Comparison of ENCODE assay signal across 17 mouse cellular contexts in genomic region chr12:59194341-59195003, GRCm38 (mm10). TPM values are rescaled to one million over a fixed set of nuclear protein-coding genes. Genes with fewer than 3 reads are reported as not detected.
DNase-seq lines count a peak whose midpoint lies in the region; ATAC-seq and TF ChIP-seq lines count a peak whose summit lies in the region.
"Had no signal": no experiment of that assay in that cellular context is flagged by ENCODE, and none has a peak within 500 bp of the region (broad histone marks: within the 10 kb centered on the region; RNA-seq: fewer than 3 reads in every experiment).

No protein-coding gene starts in this region.

- no peaks in the 10 kb centered on the region for H3K27me3 ChIP-seq in heart, embryonic 15.5 days
- no peaks in the 10 kb centered on the region for H3K27me3 ChIP-seq in MEL (ENCODE audit: control insufficient read depth in 1 of 2, insufficient read depth in 2 of 2, low read length in 2 of 2)
- no peaks in the 10 kb centered on the region for H3K27me3 ChIP-seq in liver, embryonic 16.5 days (ENCODE audit: control insufficient read depth, insufficient read depth, low read depth, low read length)
- H3K27me3 ChIP-seq: embryonic facial prominence, embryonic 13.5 days had no signal

- TF ChIP-seq POLR2A in MEL (IDR thresholded peaks at IDR 0.05; ENCODE audit: control insufficient read depth in 1 of 2, insufficient read depth in 1 of 2, low read depth in 1 of 2, low read length in 2 of 2, poor library complexity in 1 of 2) = no peak

- ATAC-seq in heart, embryonic 15.5 days (replicated peaks; ENCODE audit: insufficient number of reproducible peaks, insufficient read depth, low FRiP score, low read depth) = peak; percentile 62
- peak; percentile 57 for ATAC-seq in erythroblast, adult 5-6 weeks (replicated peaks; ENCODE audit: low FRiP score, poor library complexity, severe bottlenecking)
- peak; percentile 86 for ATAC-seq in liver, embryonic 16.5 days (ENCODE audit: low read depth)
- ATAC-seq: CD4-positive, CD25-positive, alpha-beta regulatory T cell, adult 4 months; midbrain, embryonic 16.5 days had no signal

- peaks cover 6% of the 10 kb centered on the region; the same call in 1 of the 2 replicates for H3K4me1 ChIP-seq in heart, embryonic 15.5 days (replicated peaks)
- H3K4me1 ChIP-seq in MEL (ENCODE audit: control insufficient read depth in 1 of 2, insufficient read depth in 2 of 2, low read length in 2 of 2) = peaks cover 11 to 13% of the 10 kb centered on the region in 2 experiments
- peaks cover 16% of the 10 kb centered on the region for H3K4me1 ChIP-seq in liver, embryonic 16.5 days (ENCODE audit: control insufficient read depth, low read depth, low read length)
- H3K4me1 ChIP-seq: embryonic facial prominence, embryonic 13.5 days had no signal

- TF ChIP-seq RAD21 in MEL (IDR thresholded peaks at IDR 0.05; ENCODE audit: low read depth, low read length) = no peak

- peak; percentile 89 to 94 for TF ChIP-seq EP300 in MEL (IDR thresholded peaks at IDR 0.05; ENCODE audit: low read depth in 1 of 2, low read length in 2 of 2)

- H3K79me2 ChIP-seq in MEL (ENCODE audit: control insufficient read depth, insufficient read depth, low read length, poor library complexity) = no peaks in the 10 kb centered on the region

- WGBS in heart, embryonic 15.5 days = 42% methylated on average over 9 of the region's 9 CpGs
- 21% methylated on average over 9 of the region's 9 CpGs for WGBS in liver, embryonic 16.5 days (ENCODE audit: insufficient replicate concordance)

- H3K9me3 ChIP-seq in heart, embryonic 15.5 days (replicated peaks) = no peaks in the 10 kb centered on the region
- no peaks in the 10 kb centered on the region for H3K9me3 ChIP-seq in MEL (replicated peaks; ENCODE audit: insufficient read depth, low read length)
- H3K9me3 ChIP-seq in liver, embryonic 16.5 days (replicated peaks; ENCODE audit: control insufficient read depth, low read length) = no peaks in the 10 kb centered on the region
- H3K9me3 ChIP-seq: embryonic facial prominence, embryonic 13.5 days had no signal

- no peak overlapping the region for H3K4me2 ChIP-seq in heart, embryonic 15.5 days
- peak overlapping the region; percentile 36 for H3K4me2 ChIP-seq in liver, embryonic 16.5 days (ENCODE audit: low read depth, low read length)
- H3K4me2 ChIP-seq: embryonic facial prominence, embryonic 13.5 days; hindbrain, embryonic 14.5 days had no signal

- H3K27ac ChIP-seq in heart, embryonic 15.5 days = peak overlapping the region; percentile 29
- H3K27ac ChIP-seq in MEL (ENCODE audit: control insufficient read depth, low read depth, low read length) = peak overlapping the region; percentile 90
- peak overlapping the region; percentile 62 for H3K27ac ChIP-seq in liver, embryonic 16.5 days (ENCODE audit: low read length)
- H3K27ac ChIP-seq: embryonic facial prominence, embryonic 13.5 days; hindbrain, embryonic 14.5 days; macrophage had no signal

- no peak overlapping the region for H3K4me3 ChIP-seq in heart, embryonic 15.5 days
- H3K4me3 ChIP-seq in MEL (ENCODE audit: control insufficient read depth in 1 of 2, insufficient read depth in 1 of 2, low read depth in 2 of 2, low read length in 2 of 2) = no peak overlapping the region
- no peak overlapping the region for H3K4me3 ChIP-seq in liver, embryonic 16.5 days (ENCODE audit: low read depth, low read length)
- H3K4me3 ChIP-seq: embryonic facial prominence, embryonic 13.5 days had no signal

- no peak for TF ChIP-seq CTCF in MEL (IDR thresholded peaks at IDR 0.05 in 2 of 3, conservative IDR thresholded peaks at IDR 0.05 in 1 of 3; ENCODE audit: control insufficient read depth in 1 of 3, insufficient read depth in 1 of 3, low read depth in 2 of 3, low read length in 3 of 3, poor library complexity in 1 of 3, severe bottlenecking in 1 of 3)

- no peak overlapping the region for H3K9ac ChIP-seq in heart, embryonic 15.5 days
- peak overlapping the region; percentile 46 for H3K9ac ChIP-seq in MEL (ENCODE audit: control insufficient read depth, low read depth, low read length, poor library complexity, severe bottlenecking)
- H3K9ac ChIP-seq in liver, embryonic 16.5 days (ENCODE audit: low read depth, low read length) = no peak overlapping the region
- H3K9ac ChIP-seq: embryonic facial prominence, embryonic 13.5 days; hindbrain, embryonic 14.5 days had no signal

- no peak for DNase-seq in heart, postnatal 4 days
- peak; percentile 88 for DNase-seq in MEL (ENCODE audit: low read depth, low spot score)
- DNase-seq in B cell, adult 2 months = no peak
- DNase-seq in cerebellum, postnatal 25 days = no peak
- no peak for DNase-seq in layer of hippocampus, adult 9-11 months
- DNase-seq: adrenal gland, postnatal 36 days; kidney, postnatal 10 days; lung, adult 18-20 months; right cerebral cortex, postnatal 25 days had no signal

- H3K36me3 ChIP-seq in heart, embryonic 15.5 days = peaks cover 10% of the 10 kb centered on the region
- peaks cover 8 to 25% of the 10 kb centered on the region in 2 experiments for H3K36me3 ChIP-seq in MEL (ENCODE audit: control insufficient read depth in 1 of 2, insufficient read depth in 2 of 2, low read length in 2 of 2)
- H3K36me3 ChIP-seq in liver, embryonic 16.5 days (ENCODE audit: control insufficient read depth, insufficient read depth) = peaks cover 7% of the 10 kb centered on the region

TF ChIP-seq in MEL, 35 proteins besides CTCF, POLR2A, EP300 and RAD21:
- TF ChIP-seq MAX (IDR thresholded peaks at IDR 0.05; ENCODE audit: low read length) = no peak
- no peak for TF ChIP-seq MXI1 (IDR thresholded peaks at IDR 0.05; ENCODE audit: low read depth, low read length)
- no peak for TF ChIP-seq GABPA (IDR thresholded peaks at IDR 0.05; ENCODE audit: low read depth, low read length)
- no peak for TF ChIP-seq ZKSCAN1 (IDR thresholded peaks at IDR 0.05; ENCODE audit: low read depth, low read length)
- no peak for TF ChIP-seq ZC3H11A (IDR thresholded peaks at IDR 0.05; ENCODE audit: low read depth, low read length)
- TF ChIP-seq MYB (IDR thresholded peaks at IDR 0.05; ENCODE audit: low read depth, low read length) = peak; percentile 88
- TF ChIP-seq USF1 (IDR thresholded peaks at IDR 0.05; ENCODE audit: low read depth, low read length) = no peak
- peak; percentile 90 for TF ChIP-seq ETS1 (IDR thresholded peaks at IDR 0.05; ENCODE audit: low read depth, low read length)
- peak; percentile 48; the same call in 1 of the 2 replicates for TF ChIP-seq MYC (IDR thresholded peaks at IDR 0.05; ENCODE audit: low read depth, low read length)
- TF ChIP-seq HCFC1 (IDR thresholded peaks at IDR 0.05; ENCODE audit: low read depth, low read length) = no peak
- no peak for TF ChIP-seq CHD1 (IDR thresholded peaks at IDR 0.05; ENCODE audit: low read depth, low read length)
- no peak for TF ChIP-seq E2F4 (IDR thresholded peaks at IDR 0.05; ENCODE audit: borderline replicate concordance, low read depth, low read length)
- TF ChIP-seq UBTF (IDR thresholded peaks at IDR 0.05; ENCODE audit: borderline replicate concordance, insufficient read depth, low read depth, low read length) = no peak
- peak; percentile 94 for TF ChIP-seq TCF12 (IDR thresholded peaks at IDR 0.05; ENCODE audit: low read depth, low read length)
- peak; percentile 68 for TF ChIP-seq TAL1 (IDR thresholded peaks at IDR 0.05; ENCODE audit: low read length)
- TF ChIP-seq POLR2AphosphoS2 (IDR thresholded peaks at IDR 0.05; ENCODE audit: low read length) = peak; percentile 31; the same call in 1 of the 2 replicates
- 0 out of 2 replicates have a peak, but pooled peaks have one; percentile 29 for TF ChIP-seq ELF1 (IDR thresholded peaks at IDR 0.05; ENCODE audit: low read depth, low read length)
- peak; percentile 85 for TF ChIP-seq ZNF384 (IDR thresholded peaks at IDR 0.05; ENCODE audit: low read depth, low read length)
- peak; percentile 68; the same call in 1 of the 2 replicates for TF ChIP-seq SIN3A (IDR thresholded peaks at IDR 0.05; ENCODE audit: low read length)
- no peak for TF ChIP-seq BHLHE40 (IDR thresholded peaks at IDR 0.05; ENCODE audit: borderline replicate concordance, low read depth, low read length)
- 0 out of 2 replicates have a peak, but pooled peaks have one; percentile 36 for TF ChIP-seq RCOR1 (IDR thresholded peaks at IDR 0.05; ENCODE audit: low read depth, low read length)
- TF ChIP-seq SMC3 (IDR thresholded peaks at IDR 0.05; ENCODE audit: low read depth, low read length) = no peak
- peak; percentile 96 for TF ChIP-seq GATA1 (IDR thresholded peaks at IDR 0.05; ENCODE audit: low read depth, low read length)
- TF ChIP-seq MEF2A (IDR thresholded peaks at IDR 0.05; ENCODE audit: extremely low read depth, insufficient replicate concordance, low read depth, low read length, poor library complexity, severe bottlenecking) = peak; percentile 71; the same call in 1 of the 2 replicates
- TF ChIP-seq MAFK (IDR thresholded peaks at IDR 0.05; ENCODE audit: borderline replicate concordance, low read depth, low read length) = no peak

RNA-seq across cellular contexts. Expression of gene Fbxo33, which starts 25.1 kb away (rescaled TPM):
- 5.1 and 5.3 TPM in 2 replicates for polyA plus RNA-seq in heart, embryonic 15.5 days (2015; fragmentation: Nextera tagmentation; extraction: Ambion mirVana)
- 1 to 10 TPM; 7.6 to 9.9 TPM for total RNA-seq in heart, postnatal 4 days (2021)
- 35.3 and 40.0 TPM in 2 replicates for total RNA-seq in MEL (2012; rRNA removed)
- polyA plus RNA-seq in MEL (2012; ENCODE audit: insufficient read depth in 1 of 2, insufficient read length in 2 of 2, low read depth in 1 of 2, low replicate concordance in 2 of 2, missing spikeins in 1 of 2) = 10 to 100 TPM in 1 of 2 experiments, not detected in 1; 20.8 TPM
- 42.7 and 53.5 TPM in 2 replicates for total RNA-seq in erythroblast, adult 5-6 weeks (2015; ENCODE audit: low replicate concordance)
- total RNA-seq in erythroblast, adult 5-6 weeks (2017; ENCODE audit: low replicate concordance) = 33.0 and 34.4 TPM in 2 replicates
- polyA plus RNA-seq in liver, embryonic 16.5 days (2015; fragmentation: Nextera tagmentation; extraction: Ambion mirVana) = 2.8 and 3.2 TPM in 2 replicates

Comparison
In these comparisons a context has a peak if more than half of its experiments do, and no peak if none do; other contexts are left out.
1. H3K27ac ChIP-seq: peak in every context shown above with its lines; median percentile 90 in MEL; 62 in liver, embryonic 16.5 days; 29 in heart, embryonic 15.5 days.